Mouse (Mus musculus) intestine, embryonic 15.5 days (tissue): Measurements from ENCODE around the gene BC024978. TPM values are rescaled to one million over a fixed set of nuclear protein-coding genes. Genes with fewer than 3 reads are reported as not detected.
A peak's percentile ranks its signal among the peaks of the same experiment; 100 is the strongest.

Experiments used
- ATAC-seq: fragments of 200-750 bp; cut with Nextera tagmentation; 2 replicates; pipeline ENCODE4 v1.8.0; 2017; ENCODE audit warnings: moderate TSS enrichment, moderate library complexity
- H3K27ac ChIP-seq: fragments of 300-500 bp; sonication (generic); 2 replicates; pipeline ENCODE4 v1.5.1; 2015; ENCODE audit warnings: mild to moderate bottlenecking, inconsistent platforms
- H3K27me3 ChIP-seq: fragments of 300-500 bp; sonication (generic); replicated peaks from 2 replicates; pipeline ENCODE4 v1.6.1; 2015; ENCODE audit warnings: inconsistent platforms
- H3K36me3 ChIP-seq: fragments of 300-500 bp; sonication (generic); 2 replicates; pipeline ENCODE4 v1.6.1; 2015; ENCODE audit warnings: inconsistent platforms
- H3K4me1 ChIP-seq: fragments of 300-500 bp; sonication (generic); replicated peaks from 2 replicates; pipeline ENCODE4 v1.6.1; 2015; ENCODE audit warnings: inconsistent platforms
- H3K4me2 ChIP-seq: fragments of 300-500 bp; sonication (generic); replicated peaks from 2 replicates; pipeline ENCODE4 v1.6.1; 2015; ENCODE audit warnings: mild to moderate bottlenecking, inconsistent platforms
- H3K4me3 ChIP-seq: fragments of 300-500 bp; sonication (generic); replicated peaks from 2 replicates; pipeline ENCODE4 v1.5.1; 2015; ENCODE audit warnings: inconsistent platforms
- H3K9ac ChIP-seq: fragments of 300-500 bp; sonication (generic); 2 replicates; pipeline ENCODE4 v1.6.1; 2015; ENCODE audit warnings: inconsistent platforms
- H3K9me3 ChIP-seq: fragments of 300-500 bp; sonication (generic); 2 replicates; pipeline ENCODE4 v1.6.1; 2016; ENCODE audit warnings: inconsistent platforms
- WGBS: fragments of 180-500 bp; shearing (Covaris S2); methylation state at CpG from one replicate; pipeline ENCODE4 v1.1.7; 2015; 5-methylcytosine and 5-hydroxymethylcytosine counted together
- polyA plus RNA-seq: library from polyadenylated mRNA; unstranded; fragments of >200 nt; fragmentation: Nextera tagmentation; extraction: Ambion mirVana; gene quantifications from 2 replicates; pipeline ENCODE4 v1.2.1, GENCODE M21; 2015

Gene BC024978
- 3.0 and 3.2 TPM in 2 replicates for polyA plus RNA-seq

DNA sequence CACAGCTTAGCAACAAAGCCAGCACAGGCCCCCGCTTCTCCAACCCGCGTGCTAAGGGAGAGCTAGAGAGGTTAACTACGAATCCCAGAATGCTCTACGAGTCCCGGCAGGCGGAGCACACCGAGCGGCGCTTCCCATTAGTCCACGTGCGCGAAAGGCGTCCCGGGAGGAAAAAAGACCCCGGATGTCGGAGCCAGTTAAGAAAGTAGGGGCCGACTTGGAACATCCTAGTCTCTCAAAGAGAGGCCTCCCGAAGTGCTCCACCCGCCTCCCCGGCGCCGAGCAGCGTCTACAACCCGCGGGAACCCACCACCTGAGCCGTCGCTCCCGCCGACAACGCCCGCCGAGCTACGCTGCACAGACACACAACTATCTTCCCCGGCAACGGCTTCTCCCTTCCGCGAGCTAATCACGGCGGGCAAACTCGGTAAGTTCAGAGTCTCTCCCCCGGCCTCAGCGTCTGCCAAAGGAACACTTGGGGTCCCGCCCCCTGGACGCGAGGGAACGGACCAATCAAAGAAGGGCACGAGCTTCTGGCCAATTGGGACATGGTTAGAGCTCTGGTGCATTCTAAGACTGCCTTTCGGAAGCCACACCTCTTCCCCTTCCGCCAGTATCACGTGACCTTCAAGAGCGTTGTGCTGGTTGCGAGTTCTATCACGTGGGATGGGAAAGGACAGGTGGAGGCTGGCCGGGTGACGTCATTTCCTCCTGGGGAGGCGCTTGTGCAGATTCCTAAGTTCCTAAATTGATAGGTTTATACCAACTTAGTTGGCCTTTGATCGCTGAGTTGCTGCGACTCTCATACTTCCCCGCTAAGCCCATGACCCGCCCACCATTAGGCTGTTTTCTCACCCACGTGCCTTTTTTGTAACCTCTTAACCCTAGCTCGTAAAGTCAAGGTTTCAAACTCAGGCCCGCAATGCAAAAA is at the start of gene BC024978, which contains the start of gene Snrpa:
BC024978 (plus strand) TSS at position 101 of the 931 bp plus-strand sequence.
Snrpa (minus strand) TSS at position 591 of the 931 bp plus-strand sequence.
- Histone ChIP-seq H3K4me2 (peak within 1 kb of the TSS; percentile 80), H3K27ac (peak within 1 kb of the TSS; percentile 100), H3K27me3 (no peaks in the 10 kb centered on the region), H3K9me3 (no peaks in the 10 kb centered on the region), H3K36me3 (peaks cover 25% of the 10 kb centered on the region), H3K4me3 (peak within 1 kb of the TSS; percentile 80), H3K9ac (peak within 1 kb of the TSS; percentile 91), H3K4me1 (peaks cover 13% of the 10 kb centered on the region)
- WGBS = under 1% methylated on average over 64 of the region's 64 CpGs
- peak; percentile 99 for ATAC-seq

DNA sequence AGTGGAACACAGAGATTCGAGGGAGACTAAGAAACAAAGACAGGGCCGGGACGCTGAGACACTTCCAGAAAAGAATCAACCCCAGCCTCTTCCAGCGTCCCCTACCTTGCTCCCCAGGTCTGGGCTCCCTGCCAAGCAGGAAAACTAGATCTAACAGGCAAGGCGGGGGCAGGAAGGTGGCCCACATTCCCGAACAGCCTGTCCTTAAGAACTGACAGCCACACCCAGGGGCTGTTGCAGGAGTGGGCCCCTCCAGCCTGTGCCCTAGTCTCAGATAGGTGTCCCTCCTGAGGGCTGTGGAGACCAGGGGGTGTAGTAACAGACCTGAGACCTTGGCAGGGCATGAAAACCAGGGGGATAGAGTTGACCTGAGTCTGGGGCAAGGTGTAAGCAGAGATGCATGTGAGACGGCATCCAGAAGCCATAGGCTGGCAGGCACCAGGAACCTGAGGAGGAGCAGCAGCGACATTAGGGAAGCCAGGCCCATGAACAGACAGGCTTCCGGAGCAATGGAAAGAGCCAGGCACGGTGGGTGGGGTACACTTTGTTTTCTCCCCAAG is 42.3 kb upstream of the BC024978 start, which contains the start of gene Cyp2t4:
Cyp2t4 (plus strand) TSS at position 510 of the 560 bp plus-strand sequence.
- H3K4me1 ChIP-seq = peaks cover 4% of the 10 kb centered on the region; the same call in 1 of the 2 replicates
- H3K27me3 ChIP-seq = no peaks in the 10 kb centered on the region
- H3K36me3 ChIP-seq = peaks cover 1% of the 10 kb centered on the region; the same call in 1 of the 2 replicates
- 52% methylated on average over 10 of the region's 10 CpGs for WGBS
- no peak within 1 kb of the TSS; the same call in 1 of the 2 replicates for H3K4me2 ChIP-seq
- no peak within 1 kb of the TSS for H3K9ac ChIP-seq
- no peak within 1 kb of the TSS for H3K4me3 ChIP-seq
- peak; percentile 79 for ATAC-seq
- no peaks in the 10 kb centered on the region for H3K9me3 ChIP-seq
- H3K27ac ChIP-seq = 0 out of 2 replicates have a peak within 1 kb of the TSS, but pooled peaks have one; percentile 27

DNA sequence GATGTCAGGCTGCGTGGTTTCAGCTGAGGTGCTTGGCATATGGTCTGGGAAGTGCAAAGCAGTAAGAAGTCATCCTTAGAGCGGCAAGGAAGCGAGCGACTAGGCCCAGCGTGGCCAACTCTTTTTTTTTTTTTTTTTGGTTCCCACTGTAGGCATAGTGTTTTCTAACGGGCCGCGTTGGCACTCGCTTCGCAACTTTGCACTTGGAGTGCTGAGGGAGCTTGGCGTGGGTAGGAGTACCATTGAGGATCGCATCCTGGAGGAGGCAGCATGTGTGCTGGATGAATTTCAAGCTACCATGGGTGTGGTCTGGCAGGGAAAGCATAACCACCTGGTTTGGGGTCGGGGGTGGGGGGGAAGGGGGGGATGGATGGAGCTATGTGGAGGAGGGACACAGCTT is 39.6 kb upstream of the BC024978 start:
- H3K4me1 ChIP-seq = peaks cover 14% of the 10 kb centered on the region
- H3K9me3 ChIP-seq = no peaks in the 10 kb centered on the region
- no peak overlapping the region for H3K27ac ChIP-seq
- no peak overlapping the region for H3K9ac ChIP-seq
- WGBS = 85% methylated on average over 13 of the region's 13 CpGs
- no peak overlapping the region for H3K4me3 ChIP-seq
- ATAC-seq = no peak
- H3K36me3 ChIP-seq = peaks cover 15% of the 10 kb centered on the region; the same call in 1 of the 2 replicates
- no peaks in the 10 kb centered on the region for H3K27me3 ChIP-seq
- H3K4me2 ChIP-seq = no peak overlapping the region

DNA sequence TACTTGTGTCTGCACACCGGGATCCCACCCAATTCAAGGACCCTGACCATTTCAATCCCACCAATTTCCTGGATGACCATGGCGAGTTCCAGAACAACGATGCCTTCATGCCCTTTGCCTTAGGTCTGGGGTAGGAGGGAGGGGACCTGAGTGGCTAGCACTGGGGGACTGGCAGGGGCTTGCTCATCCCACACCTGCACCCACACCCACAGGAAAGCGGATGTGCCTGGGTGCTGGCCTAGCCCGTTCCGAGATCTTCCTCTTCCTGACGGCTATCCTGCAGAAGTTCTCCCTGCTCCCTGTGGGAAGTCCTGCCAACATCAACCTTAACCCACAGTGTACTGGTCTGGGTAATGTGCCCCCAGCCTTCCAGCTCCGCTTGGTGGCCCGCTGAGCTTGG is 37.4 kb upstream of the BC024978 start:
- no peak overlapping the region for H3K27ac ChIP-seq
- H3K9me3 ChIP-seq = no peaks in the 10 kb centered on the region
- peaks cover 30% of the 10 kb centered on the region for H3K4me1 ChIP-seq
- ATAC-seq = no peak
- 96% methylated on average over 9 of the region's 9 CpGs for WGBS
- no peak overlapping the region for H3K4me3 ChIP-seq
- H3K36me3 ChIP-seq = peaks cover 15% of the 10 kb centered on the region; the same call in 1 of the 2 replicates
- no peaks in the 10 kb centered on the region for H3K27me3 ChIP-seq
- H3K9ac ChIP-seq = no peak overlapping the region
- no peak overlapping the region for H3K4me2 ChIP-seq

DNA sequence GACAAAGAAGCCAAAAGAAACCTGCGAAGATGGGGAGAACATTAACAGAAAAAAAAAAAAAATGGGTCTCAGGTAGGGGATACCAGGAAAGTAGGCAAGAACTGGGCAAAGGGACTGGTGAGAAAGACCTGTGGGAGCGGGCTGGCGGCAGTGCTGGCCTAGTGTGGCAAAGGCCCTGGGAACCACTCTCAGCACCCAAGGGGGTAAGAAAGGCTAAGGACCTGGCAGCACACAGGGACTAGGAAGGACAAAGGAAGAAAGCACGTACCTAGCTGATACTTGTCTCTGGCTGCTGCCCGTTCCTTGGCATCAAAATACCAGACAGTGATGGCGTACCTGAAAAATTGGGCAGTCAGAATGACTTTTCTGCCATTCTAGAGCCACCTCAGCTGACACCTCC is 36.3 kb upstream of the BC024978 start:
- WGBS = 93% methylated on average over 6 of the region's 6 CpGs
- H3K4me2 ChIP-seq = no peak overlapping the region
- no peak for ATAC-seq
- H3K9ac ChIP-seq = no peak overlapping the region
- H3K27ac ChIP-seq = no peak overlapping the region
- no peak overlapping the region for H3K4me3 ChIP-seq
- H3K27me3 ChIP-seq = no peaks in the 10 kb centered on the region
- peaks cover 36% of the 10 kb centered on the region for H3K4me1 ChIP-seq
- H3K36me3 ChIP-seq = peaks cover 15% of the 10 kb centered on the region; the same call in 1 of the 2 replicates
- no peaks in the 10 kb centered on the region for H3K9me3 ChIP-seq

DNA sequence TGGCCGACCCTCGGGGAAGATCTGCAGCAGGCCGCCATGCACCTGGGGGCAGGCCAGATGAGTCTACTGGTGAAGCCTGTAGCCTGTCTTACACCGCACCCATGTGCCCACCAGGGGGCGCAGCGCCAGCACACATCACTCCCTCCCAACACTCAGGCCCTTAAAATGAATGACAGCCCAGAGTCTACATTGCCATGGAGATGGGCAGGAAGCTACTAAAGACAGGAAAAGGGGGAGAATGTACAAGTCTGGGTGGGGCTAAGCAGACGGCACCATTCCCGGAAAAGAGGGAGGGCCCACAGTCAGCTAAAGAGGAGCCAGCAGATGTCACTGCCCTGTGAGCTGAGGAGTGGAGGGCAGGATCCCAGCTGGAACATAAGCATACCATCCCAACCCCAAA is 35.7 kb upstream of the BC024978 start:
- ATAC-seq = peak; percentile 93
- H3K27ac ChIP-seq = no peak overlapping the region
- peaks cover 15% of the 10 kb centered on the region; the same call in 1 of the 2 replicates for H3K36me3 ChIP-seq

DNA sequence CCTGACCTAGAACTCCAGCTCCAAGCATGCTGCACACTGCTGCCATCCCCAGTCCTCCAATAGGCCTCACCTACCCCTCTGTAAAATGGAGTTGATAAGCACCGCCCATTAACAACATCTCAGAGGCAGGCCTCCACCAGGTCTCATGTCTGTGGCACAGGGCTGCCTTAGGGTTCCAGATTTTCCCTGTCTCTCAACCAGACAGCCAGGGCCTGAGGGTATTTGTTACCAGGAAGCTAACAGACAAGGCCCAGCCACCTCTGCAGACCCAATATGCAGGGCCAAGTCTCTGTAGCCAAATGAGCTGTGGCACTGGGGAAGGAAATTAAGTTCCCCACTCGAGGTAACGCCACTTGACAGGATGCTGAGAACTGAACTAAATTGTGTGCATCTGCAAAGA is 34.7 kb upstream of the BC024978 start:
- Histone ChIP-seq H3K4me3 (no peak overlapping the region), H3K9me3 (no peaks in the 10 kb centered on the region), H3K4me1 (peaks cover 49% of the 10 kb centered on the region), H3K9ac (no peak overlapping the region), H3K4me2 (no peak overlapping the region), H3K27me3 (no peaks in the 10 kb centered on the region), H3K27ac (no peak overlapping the region), H3K36me3 (peaks cover 17% of the 10 kb centered on the region; the same call in 1 of the 2 replicates)
- ATAC-seq = no peak
- WGBS = 81% methylated on average over 3 of the region's 3 CpGs

More for the DNA sequence above, 35.7 kb upstream of the BC024978 start:
- Histone ChIP-seq H3K4me1 (peaks cover 42% of the 10 kb centered on the region), H3K27me3 (no peaks in the 10 kb centered on the region), H3K4me2 (no peak overlapping the region), H3K4me3 (no peak overlapping the region), H3K9ac (no peak overlapping the region), H3K9me3 (no peaks in the 10 kb centered on the region)
- WGBS = 16% methylated on average over 8 of the region's 8 CpGs

DNA sequence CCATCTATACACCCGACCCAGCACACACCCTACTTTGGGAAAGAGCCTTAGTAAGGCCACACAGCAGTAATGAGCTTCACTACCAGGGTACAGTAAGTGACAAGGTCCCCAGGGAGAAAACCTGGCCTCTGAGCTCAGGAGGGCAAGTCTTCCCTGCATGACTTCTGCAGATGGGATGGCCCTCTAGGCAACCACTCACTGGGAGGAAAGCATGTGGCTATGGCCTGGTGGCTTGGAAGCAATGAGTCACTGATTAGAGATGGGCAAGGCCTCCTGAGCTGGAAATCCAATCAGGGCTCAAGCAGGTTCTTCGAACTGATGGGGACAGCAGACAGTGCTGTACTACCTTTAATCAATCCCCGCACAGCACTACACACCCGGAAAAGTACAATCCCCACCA is 33.8 kb upstream of the BC024978 start:
- Histone ChIP-seq H3K36me3 (peaks cover 17% of the 10 kb centered on the region; the same call in 1 of the 2 replicates), H3K4me2 (no peak overlapping the region), H3K27ac (no peak overlapping the region), H3K9me3 (no peaks in the 10 kb centered on the region), H3K4me3 (no peak overlapping the region), H3K27me3 (no peaks in the 10 kb centered on the region), H3K4me1 (peaks cover 49% of the 10 kb centered on the region), H3K9ac (no peak overlapping the region)
- no peak for ATAC-seq
- 84% methylated on average over 4 of the region's 4 CpGs for WGBS

DNA sequence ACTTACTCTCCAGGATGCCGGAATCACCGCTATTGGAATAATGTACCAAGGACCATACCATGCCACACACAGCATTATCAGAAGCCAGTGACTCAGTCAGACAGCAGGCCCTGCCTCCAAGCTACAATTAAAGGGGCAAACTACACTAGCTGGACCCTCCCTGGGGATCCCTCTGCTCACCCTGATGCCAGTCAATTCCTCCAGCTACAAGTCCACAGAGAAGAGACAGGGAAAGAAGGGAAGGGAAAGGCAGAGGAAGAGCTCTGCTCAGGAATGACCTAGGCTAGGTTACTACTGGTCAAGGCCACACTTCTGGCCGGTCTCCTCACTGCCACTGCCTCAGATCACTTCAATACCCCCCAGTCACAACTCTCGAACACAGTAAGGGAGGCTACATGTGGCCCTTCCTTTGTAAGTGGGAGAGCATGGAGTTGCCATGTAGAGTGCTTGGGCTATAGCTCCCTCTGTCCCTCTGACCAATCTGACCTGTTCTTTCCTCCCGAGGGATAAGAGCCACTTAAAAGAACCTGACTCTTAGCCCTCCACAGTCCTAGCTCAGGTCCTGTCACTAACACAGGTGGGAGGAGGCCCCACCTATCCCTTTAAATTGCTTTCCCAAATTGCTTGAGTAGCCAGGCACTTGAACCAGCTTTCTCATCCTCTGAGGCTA is 32.7 kb upstream of the BC024978 start:
- Histone ChIP-seq H3K36me3 (peaks cover 17% of the 10 kb centered on the region; the same call in 1 of the 2 replicates), H3K27ac (no peak overlapping the region), H3K27me3 (no peaks in the 10 kb centered on the region), H3K4me2 (peak overlapping the region; percentile 78; the same call in 1 of the 2 replicates), H3K9ac (peak overlapping the region; percentile 20; the same call in 1 of the 2 replicates), H3K4me3 (no peak overlapping the region), H3K9me3 (no peaks in the 10 kb centered on the region), H3K4me1 (peaks cover 55% of the 10 kb centered on the region)
- ATAC-seq = no peak
- WGBS = 76% methylated on average over 5 of the region's 5 CpGs

DNA sequence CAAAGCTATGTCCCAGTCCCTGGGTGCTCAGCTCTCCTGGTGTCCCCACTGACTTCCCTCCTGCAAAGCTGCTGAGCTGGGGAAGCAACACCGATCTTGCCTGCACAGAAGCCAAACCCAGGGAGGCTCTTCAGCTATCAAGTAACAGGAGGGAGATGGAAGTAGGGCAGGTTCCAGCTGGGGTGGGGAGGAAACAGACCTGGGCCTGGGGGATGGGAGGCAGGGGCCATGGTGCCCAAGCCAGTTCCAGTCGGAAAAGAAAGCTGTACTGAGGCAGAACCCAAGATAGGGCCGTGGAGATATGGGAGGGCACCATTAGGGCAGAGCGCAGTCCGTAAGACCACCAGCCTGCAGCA is 32.2 kb upstream of the BC024978 start:
- Histone ChIP-seq H3K9me3 (no peaks in the 10 kb centered on the region), H3K36me3 (peaks cover 15% of the 10 kb centered on the region; the same call in 1 of the 2 replicates), H3K27ac (no peak overlapping the region), H3K27me3 (no peaks in the 10 kb centered on the region), H3K9ac (peak overlapping the region; percentile 20; the same call in 1 of the 2 replicates), H3K4me1 (peaks cover 55% of the 10 kb centered on the region), H3K4me2 (peak overlapping the region; percentile 78), H3K4me3 (no peak overlapping the region)
- WGBS = 78% methylated on average over 5 of the region's 5 CpGs
- no peak for ATAC-seq

DNA sequence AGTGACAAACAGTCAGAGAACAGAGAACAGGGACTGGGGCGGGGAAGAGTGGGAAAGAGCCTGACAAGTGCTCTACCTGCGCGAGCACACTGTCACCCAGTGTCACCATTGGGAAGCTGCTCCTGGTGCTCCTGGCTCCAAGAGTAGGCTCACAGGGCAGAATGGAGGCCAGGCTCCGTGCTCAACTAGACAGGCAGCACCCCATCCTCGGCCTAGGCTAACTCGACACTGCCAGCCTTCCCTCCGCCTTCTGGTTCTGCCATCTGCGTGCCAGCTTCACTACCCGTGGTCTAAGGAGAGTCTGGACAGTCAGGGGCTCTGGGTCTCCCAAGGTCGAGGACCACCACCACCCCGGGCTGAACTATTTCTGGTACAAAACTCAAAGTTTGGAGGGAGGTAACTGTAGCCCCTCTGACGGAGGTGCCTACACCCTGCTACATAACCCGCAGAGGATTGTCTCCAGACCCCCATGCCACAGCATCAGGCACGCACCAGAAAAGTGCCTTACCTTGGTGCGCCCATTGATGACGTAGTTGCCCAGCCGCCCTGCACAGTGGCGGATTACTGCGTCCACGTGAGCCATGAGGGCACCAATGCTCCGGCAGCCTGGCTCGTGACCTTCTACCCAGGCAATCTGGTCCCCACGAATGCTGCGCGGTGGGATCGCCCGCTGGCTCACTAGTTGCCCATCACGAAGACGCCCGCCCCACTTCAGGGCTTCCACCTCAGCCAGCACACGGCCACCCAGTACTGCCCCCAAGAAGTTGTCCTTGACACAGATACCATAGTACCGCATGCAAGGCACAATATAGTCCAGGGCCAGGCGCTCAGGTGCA is 31.3 kb upstream of the BC024978 start:
- 0 out of 2 replicates have a peak, but pooled peaks cover 7% of the 10 kb centered on the region for H3K36me3 ChIP-seq
- no peaks in the 10 kb centered on the region for H3K27me3 ChIP-seq
- no peak for ATAC-seq
- H3K4me1 ChIP-seq = peaks cover 55% of the 10 kb centered on the region
- peak overlapping the region; percentile 78 for H3K4me2 ChIP-seq
- no peaks in the 10 kb centered on the region for H3K9me3 ChIP-seq
- H3K9ac ChIP-seq = peak overlapping the region; percentile 83
- H3K4me3 ChIP-seq = peak overlapping the region; percentile 72
- 81% methylated on average over 33 of the region's 33 CpGs for WGBS
- no peak overlapping the region for H3K27ac ChIP-seq
